Mouse (Mus musculus) heart, adult 8-10 months (tissue): Measurements from ENCODE around the gene Pcgf3. TPM values are rescaled to one million over a fixed set of nuclear protein-coding genes. Genes with fewer than 3 reads are reported as not detected.
A peak's percentile ranks its signal among the peaks of the same experiment; 100 is the strongest.
"Not testable (repeated sequence)": the region's sequence is repeated elsewhere in the genome, so short reads cannot be mapped to it uniquely, and the experiment has no call there.

Experiments
- DNase-seq: peaks from one replicate; pipeline ENCODE4 v3.0.0; 2022; ENCODE audit warnings: low spot score
- total RNA-seq, 4 experiments: library from RNA; stranded (reverse); gene quantifications; 2 replicates each; pipeline ENCODE4 v1.2.4; 2022

Gene Pcgf3
- total RNA-seq, 4 experiments from 2014 or later, result 29.3 to 32.0 (median 31.5) TPM

- no peak for DNase-seq
These were observed 8.6 kb downstream of the Pcgf3 start for GRCm38 (mm10) chr5:108469617-108470016.

- DNase-seq, result no peak
These were observed 12.7 kb downstream of the Pcgf3 start for GRCm38 (mm10) chr5:108473737-108474136.

DNA sequence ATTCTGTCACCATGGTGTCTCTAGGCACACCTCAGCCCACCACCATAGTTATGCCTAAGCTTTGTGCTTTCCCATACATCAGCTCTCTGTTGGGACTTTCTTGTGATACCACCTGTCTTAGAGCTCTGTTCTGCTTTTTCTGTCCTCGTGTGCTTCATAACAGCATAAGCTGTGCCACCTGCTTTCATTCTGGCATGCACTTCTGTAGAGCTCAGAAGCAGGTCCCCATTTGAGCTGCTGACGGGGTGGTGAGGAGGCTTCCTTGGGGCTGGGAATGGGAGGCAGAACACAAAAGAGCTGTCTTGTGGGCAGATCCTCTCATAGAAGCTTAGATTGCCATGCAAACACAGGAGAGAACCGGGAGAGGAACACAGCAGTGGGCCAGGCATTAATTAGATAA is 14.9 kb downstream of the Pcgf3 start:
- DNase-seq, result no peak

- DNase-seq, result no peak
These were observed 22.0 kb downstream of the Pcgf3 start for GRCm38 (mm10) chr5:108483006-108483405.

DNA sequence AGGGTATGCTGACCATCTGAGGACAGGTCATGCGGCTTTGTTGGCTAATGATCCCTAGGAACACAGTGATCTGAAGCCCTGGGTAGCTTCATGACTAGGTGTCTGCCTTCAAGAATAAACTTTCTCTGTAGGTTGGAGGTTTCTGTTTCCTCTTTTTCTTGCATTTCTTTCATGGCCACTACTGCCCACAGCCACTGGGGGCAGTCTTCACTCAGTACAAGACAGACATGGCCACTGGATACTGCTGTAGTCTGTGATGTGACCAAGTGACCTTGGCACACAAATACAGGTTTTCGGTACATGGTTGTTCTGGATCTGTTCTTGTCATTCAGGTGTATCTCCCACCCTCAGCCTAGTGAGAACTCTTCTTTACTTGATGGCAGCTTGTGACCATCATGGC is 24.2 kb downstream of the Pcgf3 start:
- no peak for DNase-seq

GRCm38 (mm10) chr5:108486148-108486547 is 25.1 kb downstream of the Pcgf3 start:
- not testable (repeated sequence) for DNase-seq

DNA sequence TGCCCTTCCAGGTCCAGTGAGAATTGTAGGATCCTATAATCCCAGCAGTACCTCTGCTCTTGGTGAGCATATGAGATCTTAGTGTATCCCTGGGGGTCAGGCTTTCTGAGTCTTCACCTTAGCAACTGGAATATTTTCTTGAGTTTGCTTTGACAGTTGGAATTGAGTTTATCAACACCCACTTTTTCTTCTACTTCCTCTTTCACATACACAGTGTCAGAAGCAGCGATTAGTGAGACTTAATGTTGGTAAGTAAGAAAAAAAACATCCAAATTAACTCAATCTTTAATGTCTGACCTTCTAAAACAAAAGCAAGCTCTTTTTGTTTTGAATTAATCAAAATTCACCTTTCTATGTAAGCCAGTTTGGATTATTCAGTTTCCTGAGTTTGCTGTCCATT is 40.5 kb downstream of the Pcgf3 start:
- DNase-seq, result no peak

DNA sequence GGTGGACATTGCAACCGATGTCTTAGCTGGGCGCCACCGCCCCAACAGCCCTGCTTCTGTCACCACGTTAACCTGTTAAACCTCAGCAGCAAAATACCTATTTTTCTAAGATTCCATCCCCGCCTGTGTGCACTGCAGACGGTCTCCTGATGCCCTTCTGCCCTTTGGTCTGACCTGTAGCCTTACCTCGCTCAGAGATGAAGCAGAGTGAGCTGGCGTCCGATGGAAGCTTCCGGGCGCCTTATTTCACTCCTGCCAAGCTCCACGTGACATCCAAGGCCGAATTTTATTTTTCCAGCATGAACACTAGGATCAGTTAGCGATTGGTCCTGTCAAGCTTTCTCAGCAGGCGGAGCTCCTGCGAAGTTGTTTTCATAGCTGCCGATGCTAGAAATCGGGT is 41.3 kb downstream of the Pcgf3 start:
- no peak for DNase-seq

DNA sequence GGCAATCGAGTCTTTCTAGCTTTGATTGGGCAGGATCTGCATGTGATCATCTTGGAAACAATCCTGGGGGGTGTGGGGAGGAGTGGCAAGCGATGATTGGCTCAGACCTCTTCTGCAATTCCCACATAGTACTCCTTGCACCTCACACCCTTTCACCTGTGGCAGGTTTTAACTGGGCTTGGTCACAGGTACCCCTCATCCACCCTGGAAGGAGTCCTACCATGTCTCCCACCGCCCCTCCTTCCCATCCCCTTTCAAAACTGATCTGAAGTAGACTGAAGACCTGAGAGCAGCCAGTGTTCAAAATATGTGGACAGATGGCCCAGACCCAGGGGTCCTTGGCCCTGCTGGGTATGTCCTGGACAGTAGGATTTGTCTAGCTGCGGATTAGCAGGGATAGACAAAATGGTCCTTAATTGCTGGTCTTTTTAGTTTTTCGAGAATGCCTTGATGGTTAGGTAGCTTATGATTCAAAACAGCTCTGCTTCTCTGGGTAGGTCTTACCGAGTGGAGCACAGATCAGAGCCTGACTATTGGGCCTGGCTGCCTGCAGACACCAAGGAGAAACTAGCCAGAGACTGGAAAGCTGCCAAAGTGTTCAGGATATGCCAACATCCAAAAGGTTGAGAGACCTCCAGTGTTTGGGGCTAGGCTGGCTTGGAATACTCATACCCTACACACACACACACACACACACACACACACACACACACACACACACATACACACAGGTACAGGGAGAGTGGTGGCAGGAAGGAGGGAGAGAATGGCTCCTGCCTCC is 54.7 kb downstream of the Pcgf3 start:
- no peak for DNase-seq

DNA sequence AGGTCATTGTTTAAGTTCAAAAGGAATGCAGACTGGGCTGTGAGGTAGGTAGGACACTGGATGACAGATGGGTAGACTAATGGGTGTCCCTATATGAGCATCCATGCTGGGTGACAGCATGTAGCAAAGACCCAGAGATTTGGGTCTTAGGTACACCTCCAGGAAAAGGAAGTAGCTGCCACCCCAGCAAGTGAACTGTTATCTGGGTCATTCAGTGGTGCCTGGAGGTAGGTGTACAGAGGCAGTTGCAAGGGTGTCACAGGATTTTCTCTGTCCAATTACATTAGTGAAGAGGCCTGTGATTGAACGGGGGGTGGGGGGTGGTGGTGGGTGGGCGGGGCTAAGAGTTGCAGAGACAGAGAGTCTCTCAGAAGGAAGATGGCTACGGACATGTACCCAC is 55.6 kb downstream of the Pcgf3 start:
- no peak for DNase-seq

DNA sequence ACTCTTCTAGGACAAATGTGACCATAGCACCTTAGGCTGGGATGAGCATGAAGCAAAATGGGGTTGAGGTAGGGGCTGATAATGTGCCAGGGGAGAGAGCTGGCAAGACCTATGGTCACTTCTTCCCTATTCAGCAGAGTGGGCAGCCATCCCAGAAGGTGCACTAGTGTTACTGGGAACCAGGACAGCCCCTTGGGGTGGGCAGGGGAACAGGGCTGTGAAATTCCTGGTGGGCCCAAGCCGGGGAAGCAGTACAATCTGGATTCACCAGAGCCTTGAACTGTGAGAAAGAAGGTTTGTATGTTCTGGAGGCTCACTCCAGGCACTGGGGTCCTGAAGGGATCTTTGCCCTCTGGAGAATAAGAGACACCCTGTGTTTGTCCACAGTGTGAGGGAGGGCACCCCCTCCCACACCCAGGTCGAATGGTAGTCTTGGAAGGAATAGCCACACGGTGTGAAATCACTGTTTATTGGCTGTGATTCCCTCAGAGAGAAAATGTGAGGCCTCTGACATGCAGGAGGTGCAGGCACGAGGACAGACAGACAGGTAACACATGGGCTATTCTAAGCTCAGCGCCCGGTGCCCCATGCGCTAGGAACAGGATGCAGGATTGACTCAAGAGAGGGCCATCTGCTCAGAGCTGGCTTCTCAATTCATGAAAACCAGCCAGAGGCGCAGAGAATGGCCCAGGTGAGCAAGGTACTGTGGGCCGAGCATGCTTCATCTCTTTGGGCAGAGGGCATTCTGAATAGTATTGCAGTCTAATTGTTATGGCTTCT is 57.3 kb downstream of the Pcgf3 start:
- DNase-seq, result no peak

DNA sequence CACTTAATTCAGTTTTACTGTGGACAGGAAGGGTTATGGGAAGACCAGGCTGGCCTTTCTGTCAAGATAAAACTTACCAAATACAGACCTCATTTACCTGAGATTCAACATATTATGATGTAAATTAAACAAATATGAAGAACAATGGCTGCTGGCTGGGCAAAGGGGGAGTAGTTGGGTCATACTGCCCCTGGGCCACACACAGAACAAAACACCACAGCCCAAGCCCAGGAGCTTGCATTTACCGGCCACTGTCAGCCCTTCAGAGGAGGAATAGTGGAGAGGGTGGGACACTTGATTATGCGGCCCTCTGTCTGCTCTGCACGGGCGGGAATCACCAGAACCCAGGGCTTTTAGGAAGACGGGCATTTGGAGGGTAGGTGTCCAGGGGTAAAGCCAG is 57.9 kb downstream of the Pcgf3 start:
- no peak for DNase-seq

DNA sequence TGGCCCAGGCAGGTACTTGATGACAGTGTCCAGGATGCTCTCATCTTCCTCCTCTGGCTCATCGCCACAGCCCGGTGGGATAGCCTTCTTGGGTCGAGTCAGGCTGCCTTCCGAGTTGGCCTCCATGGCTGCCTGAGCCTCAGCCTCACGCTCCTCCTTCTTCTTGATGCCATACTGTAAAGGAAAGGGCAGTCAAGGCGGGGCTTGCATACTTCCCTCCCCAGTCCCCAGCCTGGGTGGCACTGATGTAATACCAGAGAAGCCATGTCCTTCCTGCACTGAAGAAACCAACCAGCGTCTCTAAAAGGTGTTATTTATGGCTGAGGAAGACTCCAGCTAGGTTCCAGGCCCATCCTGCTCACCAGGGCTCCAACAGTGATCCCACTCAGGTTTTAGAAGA is 59.1 kb downstream of the Pcgf3 start:
- no peak for DNase-seq

DNA sequence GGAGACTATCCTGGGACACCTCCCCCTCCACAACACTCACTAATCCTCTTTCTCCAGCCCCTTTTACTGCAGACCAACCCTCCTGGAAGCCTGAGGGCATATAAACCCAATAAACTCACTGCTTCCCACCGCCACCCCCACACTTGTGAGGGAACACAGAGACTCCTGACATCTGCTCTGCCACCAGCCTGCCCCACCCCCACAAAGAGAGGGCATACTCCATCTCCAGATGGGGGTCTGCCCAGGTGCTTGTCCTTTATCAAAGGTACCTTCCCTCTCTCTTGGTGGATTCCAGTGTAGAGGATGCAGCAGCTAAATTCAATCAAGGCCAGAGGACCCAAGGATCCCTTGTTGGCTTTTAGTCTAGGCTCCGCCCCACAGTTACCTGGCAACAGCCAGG is 60.0 kb downstream of the Pcgf3 start:
- no peak for DNase-seq

- DNase-seq, result no peak
These were observed 60.9 kb downstream of the Pcgf3 start for GRCm38 (mm10) chr5:108521896-108522295.

DNA sequence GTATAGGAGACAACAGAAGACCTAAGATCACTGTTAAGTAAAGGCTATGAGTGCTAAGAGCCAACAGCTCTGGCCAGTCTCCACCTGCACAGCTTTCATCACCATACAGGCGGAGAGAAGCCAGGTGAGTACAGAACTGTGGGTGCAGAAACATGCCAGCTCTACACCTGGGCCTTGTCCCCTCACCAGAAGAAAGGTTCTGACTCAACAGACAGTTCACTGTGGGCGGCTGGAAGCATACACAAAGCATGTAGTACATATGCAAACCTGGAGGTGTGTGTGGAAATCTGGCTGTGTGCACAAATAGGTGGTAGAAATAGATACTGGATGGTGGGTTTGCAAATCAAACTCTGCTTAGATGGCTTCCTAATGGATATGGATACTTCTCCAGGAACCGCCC is 61.6 kb downstream of the Pcgf3 start:
- no peak for DNase-seq

DNA sequence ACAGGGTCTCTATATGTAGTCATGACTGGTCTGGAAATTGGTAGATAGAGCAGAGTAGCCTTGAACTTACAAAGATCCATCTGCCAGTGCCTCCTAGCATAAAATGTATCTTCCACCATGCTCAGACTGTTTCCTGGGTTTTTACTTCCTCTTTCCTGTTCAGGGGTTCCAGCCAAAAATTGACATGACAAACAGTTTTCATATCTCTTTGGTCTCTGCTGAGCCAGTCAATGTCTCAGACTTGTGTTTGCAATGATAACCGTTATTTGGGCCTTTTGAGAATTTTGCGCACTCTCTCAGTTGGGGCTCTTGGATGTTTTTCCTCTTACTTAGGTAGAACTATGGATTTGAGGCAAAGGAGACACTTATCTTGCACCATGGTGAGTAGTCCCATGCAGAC is 73.2 kb downstream of the Pcgf3 start:
- DNase-seq, result no peak

GRCm38 (mm10) chr5:108543516-108544291 is 82.7 kb downstream of the Pcgf3 start:
- DNase-seq, result no peak

DNA sequence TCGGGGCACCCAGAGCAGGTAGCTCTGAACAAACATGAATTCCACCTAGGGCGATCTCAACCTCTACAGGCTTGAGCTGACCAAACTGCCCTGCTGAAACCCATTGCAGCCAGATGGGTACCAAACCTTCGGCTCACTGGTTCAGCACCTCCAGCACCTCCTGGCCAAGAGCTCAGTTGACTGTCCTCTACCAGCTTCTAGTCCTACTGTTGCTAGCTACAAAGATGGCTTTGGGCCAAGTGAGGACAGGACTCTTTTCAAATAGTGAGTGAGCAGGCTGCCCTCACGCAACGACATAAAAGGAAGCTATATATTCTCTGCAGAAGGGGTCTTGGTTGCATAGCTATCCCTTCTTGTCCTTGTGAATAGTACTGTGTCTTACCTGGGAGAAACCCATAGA is 86.6 kb downstream of the Pcgf3 start:
- no peak for DNase-seq

GRCm38 (mm10) chr5:108549137-108549488 is 88.1 kb downstream of the Pcgf3 start:
- DNase-seq, result no peak

DNA sequence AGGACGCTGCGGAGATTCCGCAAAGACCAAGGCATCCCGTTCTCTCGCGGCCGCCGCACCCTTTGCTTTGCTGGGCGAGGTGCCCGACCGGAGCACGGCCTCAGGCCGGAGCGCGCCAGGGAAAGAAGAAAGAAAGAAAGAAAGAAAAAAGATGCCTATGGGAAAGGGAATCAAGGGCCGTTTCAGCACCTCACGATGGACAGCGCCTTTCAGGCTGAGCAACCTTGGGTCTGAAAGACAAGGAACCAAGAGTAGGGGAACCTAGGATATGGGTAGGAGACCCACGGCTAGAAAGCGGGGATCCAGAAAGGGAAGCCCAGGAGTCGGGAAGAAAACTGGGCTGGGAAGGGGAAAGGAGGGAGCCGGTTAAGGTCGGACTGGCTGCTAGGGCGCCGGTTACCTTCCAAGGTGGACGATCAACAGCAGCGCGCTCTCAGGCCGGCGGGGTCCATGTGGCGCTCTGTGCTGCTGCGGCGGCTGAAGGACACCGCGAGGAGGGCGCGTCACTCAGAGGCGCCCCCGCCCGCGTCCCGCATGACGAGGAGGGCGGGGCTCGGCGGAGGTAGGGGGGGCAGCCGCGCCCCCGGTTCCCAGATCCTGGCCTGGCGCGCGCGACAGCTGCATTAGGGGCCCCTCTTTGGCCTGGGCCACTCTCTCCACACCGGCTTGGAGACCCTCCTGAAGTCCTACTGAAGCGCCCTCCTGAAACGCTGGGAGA is 88.6 kb downstream of the Pcgf3 start, which contains the start of gene Cplx1:
Gene Cplx1, minus strand, starts transcription at position 536 of the 718 bp plus-strand sequence.
- peak; percentile 11 for DNase-seq

DNA sequence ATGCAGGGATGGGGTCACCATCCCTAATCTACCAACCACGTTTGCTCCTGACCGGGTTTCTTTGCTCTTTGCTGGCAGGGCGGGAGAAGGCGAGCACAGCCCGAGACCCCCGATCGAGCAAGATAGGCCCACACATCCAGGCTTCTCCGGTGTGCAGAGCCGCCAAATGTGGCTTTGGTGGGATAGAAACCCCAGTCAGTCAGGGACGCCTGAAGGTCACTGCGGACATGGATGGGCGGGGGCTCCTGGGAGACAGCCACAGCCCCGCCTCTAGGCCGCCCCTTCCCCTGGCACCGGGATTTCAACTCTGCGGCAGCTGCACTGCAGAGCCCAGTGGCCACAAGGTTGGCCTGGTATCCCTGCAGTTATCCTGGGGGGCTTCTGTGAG is 89.2 kb downstream of the Pcgf3 start:
- no peak for DNase-seq
